Mouse (Mus musculus) heart, adult 18-20 months (tissue): ENCODE data around the gene Nudt22. TPM values are rescaled to one million over a fixed set of nuclear protein-coding genes. Genes with fewer than 3 reads are reported as not detected.
"Not testable (repeated sequence)": the region's sequence is repeated elsewhere in the genome, so short reads cannot be mapped to it uniquely, and the experiment has no call there.

Experiments
- DNase-seq, 2 experiments: peaks; one replicate each; pipeline ENCODE4 v3.0.0; 2021 to 2022; ENCODE audit warnings: mixed read lengths in 1 of 2
- total RNA-seq, 2 experiments: library from RNA; stranded (reverse); gene quantifications; 2 replicates each; pipeline ENCODE4 v1.2.3; 2021

Nudt22 gene
- total RNA-seq, 2 experiments from 2014 or later, result 23.7 to 25.4 TPM

DNA sequence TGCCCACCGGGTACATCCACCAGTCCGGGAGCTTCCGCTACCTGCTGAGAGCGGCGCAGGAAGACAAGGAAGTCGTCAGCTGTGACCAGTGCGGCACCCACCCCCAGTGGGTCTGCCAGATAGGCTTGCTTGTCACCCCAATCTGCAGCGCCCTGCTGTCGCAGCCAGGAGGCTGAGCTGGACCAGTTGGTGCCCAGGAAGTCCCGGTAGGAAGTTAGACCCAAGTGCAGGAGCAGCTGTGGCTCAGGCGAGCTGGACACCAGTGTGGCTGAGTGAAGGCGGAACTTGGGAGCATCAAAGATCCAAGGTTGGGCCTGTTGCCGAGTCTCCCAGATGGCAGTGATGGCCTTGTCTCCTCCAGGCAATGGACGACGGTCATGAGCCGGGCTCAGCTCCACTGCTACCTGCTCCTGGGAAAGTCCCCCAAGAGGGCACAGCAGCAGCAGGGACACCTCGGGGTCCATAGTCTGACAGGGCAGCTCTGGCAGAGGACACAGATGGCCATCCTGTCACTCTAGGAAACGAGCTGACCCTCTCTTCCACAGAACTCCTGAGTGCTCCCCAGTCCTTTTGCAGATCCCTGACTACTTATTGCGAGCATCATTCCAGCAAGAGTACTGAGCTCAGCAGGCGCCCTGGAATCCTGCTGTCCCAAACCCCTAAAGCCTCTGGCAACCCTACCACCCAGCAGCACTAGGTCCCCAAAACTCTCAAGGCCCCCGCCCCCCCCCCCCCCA lies 494 bp downstream of the Nudt22 start:
- DNase-seq, result peak in 1 of 2 experiments; percentile 43

DNA sequence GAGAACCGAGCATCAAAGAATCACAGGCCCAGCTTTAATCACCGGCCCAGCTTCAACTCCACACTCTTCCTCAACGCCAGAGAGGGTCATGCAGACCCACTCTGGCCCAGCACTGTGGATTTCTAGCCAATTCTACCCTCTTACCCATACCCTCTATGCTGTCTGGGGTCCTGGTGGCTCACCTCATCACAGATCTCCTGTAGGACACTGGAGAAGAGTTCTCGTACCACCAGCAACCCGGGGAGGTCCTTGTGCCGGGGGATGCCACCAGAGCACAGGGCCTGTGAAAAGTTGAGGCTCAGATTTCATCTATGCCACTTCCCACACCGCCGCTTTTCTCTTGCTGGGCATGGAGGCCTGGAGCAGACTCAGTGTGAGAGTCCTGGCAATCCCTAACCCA lies 1.4 kb downstream of the Nudt22 start:
- no peak for DNase-seq

DNA sequence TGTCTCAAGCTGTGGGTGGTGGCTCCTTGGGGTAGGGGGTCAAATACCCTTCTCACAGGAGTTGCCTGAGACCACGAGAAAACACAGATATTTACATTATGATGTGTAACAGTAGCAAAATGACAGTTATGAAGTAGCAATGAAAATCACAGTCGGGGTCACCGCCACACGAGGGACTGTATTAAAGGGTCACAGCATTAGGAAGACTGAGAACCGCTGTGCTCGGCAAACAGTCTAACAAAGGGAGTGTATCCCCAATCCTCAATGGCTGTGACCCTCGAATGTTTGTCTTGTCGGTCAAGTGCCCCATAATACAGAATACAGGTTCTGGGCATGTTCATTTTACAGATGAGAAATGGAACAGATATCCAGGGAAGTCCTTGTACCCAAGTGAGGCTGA lies 1.9 kb downstream of the Nudt22 start:
- no peak for DNase-seq

DNA sequence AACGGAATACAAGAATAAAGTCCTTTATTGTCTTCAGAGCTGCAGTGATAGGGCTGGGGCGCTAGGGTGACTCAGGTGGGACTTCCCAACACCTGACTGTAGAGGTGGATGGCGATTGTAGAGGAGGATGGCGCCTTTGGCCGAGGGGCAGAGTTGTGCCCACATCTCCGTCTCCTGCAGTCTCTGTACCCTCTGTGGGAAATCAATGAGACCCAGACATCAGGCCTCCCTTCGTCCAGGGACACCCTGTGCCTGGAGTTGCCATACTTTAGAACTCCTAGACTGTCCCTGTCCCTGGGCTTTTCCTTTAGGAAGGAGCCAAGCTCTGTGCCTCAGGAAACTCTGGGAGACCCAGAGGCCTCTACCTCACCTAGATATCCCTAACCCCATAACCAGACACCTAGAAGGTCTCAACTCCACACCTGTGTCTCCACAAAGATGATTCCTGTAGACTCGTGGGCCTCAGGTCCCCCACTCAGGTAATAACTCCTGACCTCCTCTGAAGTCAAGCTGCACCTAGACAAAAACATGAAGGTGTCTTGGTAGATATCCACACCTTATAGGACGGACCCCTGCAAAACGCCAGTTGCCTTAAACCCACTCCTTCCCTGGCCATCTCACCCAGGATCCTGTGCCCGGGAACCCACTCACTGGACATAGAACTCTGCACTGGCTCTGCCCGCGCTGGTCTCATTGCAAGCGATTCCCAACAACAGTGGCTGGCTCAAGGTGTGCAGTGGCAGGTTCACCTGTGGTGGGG lies 2.7 kb downstream of the Nudt22 start:
- DNase-seq, result no peak

GRCm38 (mm10) chr19:6992011-6992858 lies 3.7 kb downstream of the Nudt22 start, which contains the start of gene Dnajc4:
Gene Dnajc4 (minus strand): TSS chr19:6992572.
- DNase-seq, result peak; percentile 96 to 98

GRCm38 (mm10) chr19:6991166-6991565 lies 4.8 kb downstream of the Nudt22 start:
- not testable (repeated sequence) for DNase-seq

GRCm38 (mm10) chr19:6990712-6991111 lies 5.2 kb downstream of the Nudt22 start:
- no peak for DNase-seq

DNA sequence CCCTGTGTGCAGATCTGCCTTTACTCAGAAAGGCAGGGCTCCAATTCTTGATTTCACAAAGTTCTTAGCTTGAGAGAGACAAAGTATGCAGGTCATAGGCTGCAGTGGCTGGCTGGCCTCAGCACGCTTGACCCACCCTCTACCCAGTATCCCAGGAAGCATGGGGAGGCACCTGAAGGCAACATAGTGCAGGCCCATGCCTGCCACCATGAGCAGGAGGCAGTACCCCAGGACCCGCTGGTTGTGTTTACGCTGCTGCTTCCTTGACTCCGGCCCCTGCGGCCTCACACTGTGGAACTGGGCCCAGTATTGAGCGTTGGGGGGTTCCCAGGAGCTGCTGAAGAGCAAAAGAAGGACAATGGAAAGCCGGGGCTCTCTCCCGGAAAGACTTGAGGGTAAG lies 6.7 kb downstream of the Nudt22 start:
- DNase-seq, result no peak

- DNase-seq, result no peak
Measured at GRCm38 (mm10) chr19:6987904-6988285, 8.0 kb downstream of the Nudt22 start.

DNA sequence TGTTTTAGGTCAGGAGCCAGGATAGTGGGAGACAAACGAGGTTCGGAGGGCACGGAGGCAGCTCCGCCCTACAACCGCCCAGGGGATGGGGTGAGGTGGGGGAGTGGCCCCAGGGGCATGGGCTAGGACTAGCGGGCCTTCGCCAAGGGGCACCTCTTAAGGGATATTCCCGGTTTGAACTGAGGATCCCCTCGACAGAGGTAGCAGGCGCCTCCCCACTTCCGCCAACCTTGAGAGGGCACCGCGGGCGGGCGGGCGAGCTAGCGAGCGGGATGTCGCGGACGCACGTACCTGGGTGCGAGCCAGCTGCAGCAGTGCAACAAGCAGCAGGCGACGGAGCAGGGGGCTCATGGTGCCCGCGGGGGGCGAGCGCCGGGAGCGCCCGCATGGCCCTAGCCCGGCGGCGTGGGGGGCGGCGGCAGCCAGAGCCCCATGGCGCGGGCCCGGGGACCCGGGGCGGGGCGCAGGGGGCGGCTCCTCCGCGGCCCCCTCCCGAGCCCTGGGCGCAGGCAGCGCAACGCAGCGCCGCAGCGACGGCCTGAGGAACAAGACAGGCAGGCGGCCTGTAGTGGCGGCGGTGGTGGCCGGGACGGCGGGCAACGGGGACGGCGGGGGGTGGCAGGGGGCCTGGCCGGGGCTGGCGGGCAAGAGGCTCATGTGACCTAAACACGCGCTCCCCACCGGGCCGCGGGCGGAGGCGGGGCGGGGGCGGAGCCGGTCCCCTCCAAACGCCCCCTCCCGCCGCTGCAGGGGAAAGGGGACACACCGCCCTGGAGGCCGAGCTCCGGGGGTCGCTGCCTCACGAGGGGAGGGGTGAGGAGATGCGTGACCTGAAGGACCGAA lies 8.6 kb downstream of the Nudt22 start, which contains the start of gene Vegfb:
Gene Vegfb, minus strand, starts transcription at position 591 of the 843 bp plus-strand sequence.
- DNase-seq, result peak; percentile 81

- DNase-seq, result no peak
Measured at GRCm38 (mm10) chr19:6985951-6986708, 9.8 kb downstream of the Nudt22 start.

DNA sequence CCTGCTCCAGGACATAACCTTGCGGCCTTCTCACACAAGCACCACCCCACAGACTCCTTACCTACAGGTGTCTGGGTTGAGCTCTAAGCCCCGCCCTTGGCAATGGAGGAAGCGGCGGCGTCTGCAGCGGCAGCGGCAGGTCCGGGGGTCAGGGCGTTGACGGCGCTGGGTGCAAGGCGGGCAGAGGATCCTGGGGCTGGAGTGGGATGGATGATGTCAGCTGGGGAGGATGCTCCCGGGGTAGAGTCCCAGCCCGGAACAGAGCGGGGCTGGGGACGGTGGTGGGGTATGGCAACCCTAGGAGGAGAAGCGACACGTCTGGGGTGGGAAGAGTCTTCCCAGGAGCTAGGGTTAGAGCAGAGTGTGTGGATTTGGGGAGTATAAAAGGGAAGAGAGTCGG lies 10.6 kb downstream of the Nudt22 start:
- no peak for DNase-seq

GRCm38 (mm10) chr19:6983621-6984020 lies 12.3 kb downstream of the Nudt22 start:
- no peak for DNase-seq

- DNase-seq, result no peak
Measured at GRCm38 (mm10) chr19:6981465-6981864, 14.5 kb downstream of the Nudt22 start.

- DNase-seq, result peak; percentile 99
Measured at GRCm38 (mm10) chr19:6980381-6981093, 15.4 kb downstream of the Nudt22 start, which contains the start of gene Fkbp2. Gene Fkbp2 (minus strand): TSS chr19:6980501.

DNA sequence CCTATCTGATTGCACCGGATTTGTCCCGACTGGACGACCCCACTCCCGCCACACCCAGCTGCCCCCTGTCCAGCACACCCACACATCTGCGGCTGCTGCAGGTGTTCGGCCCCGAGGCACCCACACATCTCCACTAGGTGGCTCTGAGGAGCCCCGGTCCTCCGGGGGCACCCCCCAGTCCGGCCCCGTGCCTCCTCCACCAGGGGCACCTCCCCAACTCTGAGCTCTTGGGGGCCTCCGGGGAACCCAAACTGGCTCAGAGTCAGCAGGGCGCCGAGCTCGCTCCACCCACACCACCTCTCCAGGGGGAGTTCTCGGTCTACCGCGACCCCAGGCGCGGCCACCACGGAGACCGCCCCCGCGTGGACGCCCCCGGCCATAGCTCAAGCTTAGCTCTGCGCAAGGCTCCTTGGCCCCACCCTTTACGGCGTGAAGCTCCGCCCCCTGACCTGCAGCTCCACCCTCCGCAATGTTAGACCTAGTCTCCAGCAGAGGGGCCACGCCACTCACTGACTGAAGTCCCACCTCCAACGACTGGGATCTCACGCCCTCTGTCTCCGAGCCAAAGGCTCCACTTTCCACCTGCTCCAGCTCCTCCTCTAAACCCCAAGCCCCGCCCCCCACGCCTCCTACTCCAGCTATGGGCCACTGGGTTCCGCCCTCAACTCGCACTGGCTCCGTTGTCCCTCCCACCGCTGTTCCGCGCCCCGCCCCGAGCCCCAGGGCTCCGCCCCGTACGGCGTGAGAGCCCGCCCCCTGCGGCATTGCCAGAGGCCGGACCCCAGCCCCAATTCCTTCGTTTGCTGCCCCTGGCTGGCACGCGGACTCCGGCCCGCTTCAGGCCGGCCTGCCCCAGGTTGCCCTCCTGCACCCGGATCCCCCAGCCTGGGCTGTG lies 16.2 kb downstream of the Nudt22 start:
- DNase-seq, result peak; percentile 100

DNA sequence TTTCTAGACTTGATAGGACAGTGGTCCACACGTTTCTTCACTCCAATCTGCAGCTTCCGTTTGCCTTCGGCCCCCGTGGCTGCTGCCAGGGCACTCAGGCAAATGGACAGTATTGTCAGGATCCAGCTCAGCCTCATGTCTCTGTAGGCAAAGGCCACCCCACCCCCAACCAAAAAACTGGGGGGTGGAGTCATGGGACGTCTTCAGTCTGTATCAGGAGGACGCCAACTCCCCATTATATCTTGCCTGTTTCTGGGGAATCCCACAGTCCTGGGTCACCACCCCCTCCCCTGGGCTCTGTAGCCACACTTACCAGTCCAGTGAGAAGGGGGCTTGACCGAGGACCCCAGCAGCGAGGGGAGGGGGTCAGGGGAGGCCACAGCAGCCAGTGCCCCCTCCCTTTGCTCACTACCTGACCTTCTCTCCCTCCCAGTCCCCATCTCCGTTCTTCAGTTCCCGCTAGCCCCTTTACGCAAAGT lies 16.9 kb downstream of the Nudt22 start:
- DNase-seq, result peak in 1 of 2 experiments; percentile 53

GRCm38 (mm10) chr19:6978639-6978974 lies 17.3 kb downstream of the Nudt22 start:
- DNase-seq, result no peak
